Mouse (Mus musculus) hindbrain, embryonic 13.5 days (tissue): Measurements from ENCODE around the gene Enpp5. TPM values are rescaled to one million over a fixed set of nuclear protein-coding genes. Genes with fewer than 3 reads are reported as not detected.
A peak's percentile ranks its signal among the peaks of the same experiment; 100 is the strongest.

Experiments used
- ATAC-seq: fragments of 200-750 bp; cut with Nextera tagmentation; 2 replicates; pipeline ENCODE4 v1.8.0; 2017; ENCODE audit warnings: moderate TSS enrichment; ENCODE audit not compliant: low FRiP score
- H3K27ac ChIP-seq: fragments of 300-500 bp; sonication (generic); 2 replicates; pipeline ENCODE4 v1.5.1; 2015; ENCODE audit warnings: inconsistent platforms, mild to moderate bottlenecking, moderate library complexity
- H3K27me3 ChIP-seq: fragments of 300-500 bp; sonication (generic); 2 replicates; pipeline ENCODE4 v1.6.1; 2015; ENCODE audit warnings: mild to moderate bottlenecking, inconsistent platforms
- H3K36me3 ChIP-seq: fragments of 300-500 bp; sonication (generic); 2 replicates; pipeline ENCODE4 v1.6.1; 2015; ENCODE audit warnings: mild to moderate bottlenecking, inconsistent platforms
- H3K4me1 ChIP-seq: fragments of 300-500 bp; sonication (generic); replicated peaks from 2 replicates; pipeline ENCODE4 v1.6.1; 2015; ENCODE audit warnings: inconsistent platforms
- H3K4me2 ChIP-seq: fragments of 300-500 bp; sonication (generic); 2 replicates; pipeline ENCODE4 v1.6.1; 2015; ENCODE audit warnings: inconsistent platforms, mild to moderate bottlenecking, moderate library complexity
- H3K4me3 ChIP-seq: fragments of 300-500 bp; sonication (generic); 2 replicates; pipeline ENCODE4 v1.5.1; 2015; ENCODE audit warnings: mild to moderate bottlenecking, inconsistent platforms
- H3K9ac ChIP-seq: fragments of 300-500 bp; sonication (generic); 2 replicates; pipeline ENCODE4 v1.6.1; 2015; ENCODE audit warnings: mild to moderate bottlenecking, inconsistent platforms
- H3K9me3 ChIP-seq: fragments of 300-500 bp; sonication (generic); 2 replicates; pipeline ENCODE4 v1.6.1; 2016; ENCODE audit warnings: inconsistent platforms
- WGBS: fragments of 180-500 bp; shearing (Covaris S2); methylation state at CpG from one replicate; pipeline ENCODE4 v1.1.7; 2015; 5-methylcytosine and 5-hydroxymethylcytosine counted together
- polyA plus RNA-seq: library from polyadenylated mRNA; unstranded; fragments of >200 nt; fragmentation: Nextera tagmentation; extraction: Ambion mirVana; gene quantifications from 2 replicates; pipeline ENCODE4 v1.2.1, GENCODE M21; 2015

Gene Enpp5
- polyA plus RNA-seq, 1 experiment from 2014 or later: 79.3 TPM

DNA sequence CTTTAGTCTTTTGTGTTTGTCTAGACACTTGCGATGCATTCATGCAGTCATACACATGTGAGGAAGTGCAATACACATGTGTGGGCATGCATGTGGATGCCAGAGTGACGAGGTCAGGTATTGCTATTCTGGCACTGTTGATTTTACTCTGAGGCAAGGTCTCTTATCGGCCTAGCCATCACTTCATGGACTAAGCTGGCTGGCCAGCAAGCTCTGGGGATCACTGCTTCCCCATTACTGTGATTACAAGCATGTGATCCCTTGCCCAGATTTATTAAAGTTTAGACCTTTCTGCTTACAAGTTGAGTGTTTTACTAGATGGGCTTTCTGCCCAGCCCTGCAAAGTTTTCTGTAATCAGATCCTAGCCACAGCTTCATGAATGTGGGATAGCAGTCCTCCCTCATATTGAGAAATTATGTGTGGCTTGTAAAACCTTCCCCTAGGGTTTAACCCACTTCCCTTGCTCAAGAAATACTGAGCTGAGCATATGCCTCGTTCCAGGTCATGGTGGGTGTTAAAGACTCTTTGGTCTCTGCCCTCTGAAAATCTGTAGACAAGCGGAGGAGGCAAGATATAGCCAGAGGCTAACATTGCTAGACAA, 17.2 kb upstream of the Enpp5 start:
- H3K9me3 ChIP-seq: no peaks in the 10 kb centered on the region
- no peaks in the 10 kb centered on the region for H3K36me3 ChIP-seq
- no peak overlapping the region for H3K9ac ChIP-seq
- H3K27me3 ChIP-seq: no peaks in the 10 kb centered on the region
- no peak overlapping the region for H3K4me2 ChIP-seq
- no peak overlapping the region for H3K27ac ChIP-seq
- H3K4me3 ChIP-seq: no peak overlapping the region
- no peaks in the 10 kb centered on the region for H3K4me1 ChIP-seq
- 83% methylated on average over 5 of the region's 5 CpGs for WGBS
- ATAC-seq: no peak

- Histone ChIP-seq H3K36me3 (no peaks in the 10 kb centered on the region), H3K9ac (no peak overlapping the region), H3K27me3 (no peaks in the 10 kb centered on the region), H3K9me3 (no peaks in the 10 kb centered on the region), H3K4me3 (no peak overlapping the region), H3K27ac (no peak overlapping the region), H3K4me1 (no peaks in the 10 kb centered on the region), H3K4me2 (no peak overlapping the region)
- no peak for ATAC-seq
- WGBS: 83% methylated on average over 6 of the region's 6 CpGs
These were observed 9.7 kb upstream of the Enpp5 start for GRCm38 (mm10) chr17:44068876-44069275.

DNA sequence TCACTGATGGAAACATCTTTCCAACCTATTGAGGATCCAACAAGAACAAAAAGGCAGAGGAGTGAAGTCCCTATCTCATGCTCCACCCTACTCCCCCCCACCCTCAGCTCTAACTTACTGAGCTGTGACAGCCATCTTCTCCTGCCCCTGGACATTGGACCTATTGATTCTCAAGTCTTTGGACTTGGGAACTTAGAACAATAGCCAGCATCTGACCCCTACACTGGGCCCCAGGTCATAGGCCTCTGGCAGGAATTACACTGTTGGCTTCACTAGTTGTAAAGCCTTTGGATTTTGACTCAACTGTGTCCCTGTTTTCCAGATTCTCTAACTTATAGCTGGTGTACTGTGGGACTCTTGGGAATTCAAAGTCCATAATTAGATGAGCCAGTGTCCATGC, 6.9 kb upstream of the Enpp5 start:
- no peak overlapping the region for H3K4me3 ChIP-seq
- H3K27me3 ChIP-seq: no peaks in the 10 kb centered on the region
- no peaks in the 10 kb centered on the region for H3K9me3 ChIP-seq
- no peak overlapping the region for H3K4me2 ChIP-seq
- H3K27ac ChIP-seq: no peak overlapping the region
- H3K4me1 ChIP-seq: no peaks in the 10 kb centered on the region
- H3K36me3 ChIP-seq: no peaks in the 10 kb centered on the region
- ATAC-seq: no peak
- H3K9ac ChIP-seq: no peak overlapping the region

DNA sequence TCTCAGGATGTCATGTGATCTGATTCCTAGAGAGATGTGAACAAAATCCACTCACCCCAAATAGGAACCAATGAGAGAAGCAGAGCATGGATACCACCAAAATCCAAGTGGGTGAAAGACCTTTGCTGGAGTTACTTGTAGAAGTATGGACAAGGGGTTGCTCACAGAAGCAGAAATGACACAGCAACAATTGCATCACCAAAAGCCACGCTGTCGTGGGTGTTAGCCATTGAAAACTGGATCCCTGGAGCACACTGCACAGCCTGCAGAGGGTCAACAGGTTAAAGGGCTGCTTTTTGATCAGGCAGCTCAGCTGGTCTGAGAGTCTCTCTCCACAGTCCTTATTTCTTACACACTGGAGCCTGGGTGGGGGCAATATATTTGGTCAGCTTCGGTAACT, 3.0 kb upstream of the Enpp5 start:
- ATAC-seq: no peak
- 68% methylated on average over 3 of the region's 3 CpGs for WGBS
- H3K4me1 ChIP-seq: peaks cover 10% of the 10 kb centered on the region
- H3K36me3 ChIP-seq: peaks cover 3% of the 10 kb centered on the region
- no peaks in the 10 kb centered on the region for H3K9me3 ChIP-seq
- H3K4me2 ChIP-seq: no peak overlapping the region
- no peak overlapping the region for H3K27ac ChIP-seq
- no peak overlapping the region for H3K9ac ChIP-seq
- H3K4me3 ChIP-seq: no peak overlapping the region
- H3K27me3 ChIP-seq: no peaks in the 10 kb centered on the region

DNA sequence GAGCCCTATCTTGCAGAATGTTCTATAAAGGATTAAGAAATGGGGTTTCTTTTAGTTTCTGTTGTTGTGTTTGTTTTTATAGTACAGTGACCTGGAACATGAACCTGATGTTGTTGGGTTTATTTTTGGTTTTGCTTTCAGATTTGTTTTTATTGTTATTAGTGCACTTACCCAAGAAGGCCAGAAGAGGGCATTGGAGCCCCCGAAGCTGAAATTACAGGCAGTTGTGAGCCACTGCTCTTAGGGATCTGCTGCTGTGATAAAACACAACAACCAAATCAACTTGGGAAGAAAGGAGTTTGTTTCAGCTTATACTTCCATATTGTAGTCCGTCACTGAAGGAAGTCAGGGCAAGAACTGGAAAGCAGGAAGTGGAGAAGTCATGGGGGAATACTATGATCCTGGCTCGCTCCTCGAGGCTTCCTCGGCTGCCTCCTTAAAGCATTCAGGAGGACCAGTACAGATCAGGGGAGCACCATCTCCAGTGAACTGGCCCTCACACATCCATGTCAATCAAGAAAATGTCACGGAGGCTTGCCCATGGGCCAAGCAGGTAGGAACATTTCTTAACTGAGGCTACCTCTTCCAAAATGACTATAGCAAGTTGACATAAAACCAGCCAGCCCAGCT, 2.4 kb upstream of the Enpp5 start:
- no peak overlapping the region for H3K4me2 ChIP-seq
- 54% methylated on average over 6 of the region's 6 CpGs for WGBS

DNA sequence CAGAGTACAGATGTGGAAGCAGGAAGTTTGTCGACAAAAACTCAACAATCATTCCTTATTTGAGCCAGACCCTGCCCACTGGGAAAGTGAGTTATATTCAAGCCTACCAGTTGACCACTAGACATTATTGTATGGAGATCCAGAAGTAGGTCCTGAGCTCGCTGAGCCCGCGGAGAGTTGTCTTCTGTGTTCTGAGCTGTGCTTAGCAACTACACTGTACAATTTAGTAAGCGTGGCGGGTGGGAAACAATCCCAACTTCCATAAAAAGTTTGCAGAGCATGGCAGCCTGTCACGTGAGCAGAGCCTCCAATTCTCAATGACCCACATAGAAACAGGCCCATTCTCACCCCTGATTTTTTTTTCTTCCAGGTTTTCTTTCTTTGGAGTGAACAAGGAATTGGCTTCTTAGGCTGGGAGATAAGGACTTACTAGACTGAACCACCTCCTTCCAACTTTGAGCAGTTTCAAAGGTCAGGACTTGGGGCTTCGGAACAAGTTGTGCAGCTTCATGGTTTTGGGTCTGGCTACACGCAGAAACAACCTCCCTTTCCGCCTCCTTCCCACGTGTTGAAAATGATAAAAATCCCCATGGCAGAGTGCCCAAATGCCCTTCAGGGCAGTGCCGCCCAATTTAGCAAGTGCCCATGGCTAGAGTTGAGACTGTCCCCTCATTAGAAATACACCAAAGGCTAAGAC, 1.3 kb upstream of the Enpp5 start:
- Histone ChIP-seq H3K4me3 (no peak overlapping the region), H3K4me2 (no peak overlapping the region), H3K27ac (no peak overlapping the region), H3K36me3 (peaks cover 20% of the 10 kb centered on the region), H3K9me3 (no peaks in the 10 kb centered on the region), H3K4me1 (peaks cover 24% of the 10 kb centered on the region), H3K27me3 (no peaks in the 10 kb centered on the region), H3K9ac (no peak overlapping the region)
- no peak for ATAC-seq
- 89% methylated on average over 12 of the region's 12 CpGs for WGBS

More for the DNA sequence above, 2.4 kb upstream of the Enpp5 start:
- Histone ChIP-seq H3K9ac (no peak overlapping the region), H3K4me3 (no peak overlapping the region), H3K27ac (no peak overlapping the region), H3K36me3 (peaks cover 9% of the 10 kb centered on the region), H3K27me3 (no peaks in the 10 kb centered on the region), H3K4me1 (peaks cover 12% of the 10 kb centered on the region), H3K9me3 (no peaks in the 10 kb centered on the region)
- no peak for ATAC-seq

- Histone ChIP-seq H3K4me3 (no peak overlapping the region), H3K27me3 (no peaks in the 10 kb centered on the region), H3K36me3 (peaks cover 23% of the 10 kb centered on the region), H3K4me1 (peaks cover 28% of the 10 kb centered on the region), H3K9me3 (no peaks in the 10 kb centered on the region), H3K9ac (no peak overlapping the region), H3K4me2 (no peak overlapping the region), H3K27ac (no peak overlapping the region)
- WGBS: 72% methylated on average over 2 of the region's 2 CpGs
- ATAC-seq: no peak
These were observed 811 bp upstream of the Enpp5 start for GRCm38 (mm10) chr17:44077843-44078160.

- 94% methylated on average over 4 of the region's 4 CpGs for WGBS
- H3K4me3 ChIP-seq: no peak overlapping the region
- peaks cover 66% of the 10 kb centered on the region for H3K36me3 ChIP-seq
- peaks cover 28% of the 10 kb centered on the region for H3K4me1 ChIP-seq
- no peak overlapping the region for H3K9ac ChIP-seq
- H3K9me3 ChIP-seq: no peaks in the 10 kb centered on the region
- H3K4me2 ChIP-seq: 0 out of 2 replicates have a peak overlapping the region, but pooled peaks have one; percentile 31
- no peak for ATAC-seq
- no peaks in the 10 kb centered on the region for H3K27me3 ChIP-seq
- H3K27ac ChIP-seq: no peak overlapping the region
These were observed 4.5 kb downstream of the Enpp5 start for GRCm38 (mm10) chr17:44083156-44083555.

DNA sequence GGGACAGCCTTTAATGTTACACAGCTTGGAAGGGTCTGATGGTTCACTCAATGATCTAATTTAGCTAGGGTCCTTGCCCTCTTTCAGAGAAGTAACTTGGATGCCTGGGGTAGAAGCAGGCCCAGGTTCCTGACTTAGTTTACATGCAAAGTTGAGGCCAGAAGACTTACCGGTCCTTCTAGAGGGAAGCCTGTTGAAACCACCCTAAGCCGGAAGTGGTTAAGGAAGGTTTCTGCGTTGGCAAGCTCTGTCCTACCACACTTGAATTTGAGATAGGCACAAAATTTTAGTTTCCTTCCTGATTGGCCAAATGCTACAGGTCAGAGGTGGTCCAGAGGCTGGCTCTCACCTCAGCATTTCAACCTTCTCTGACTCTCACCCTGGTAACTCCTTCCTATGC, 9.6 kb downstream of the Enpp5 start:
- no peak overlapping the region for H3K9ac ChIP-seq
- no peaks in the 10 kb centered on the region for H3K9me3 ChIP-seq
- H3K4me2 ChIP-seq: no peak overlapping the region
- no peaks in the 10 kb centered on the region for H3K4me1 ChIP-seq
- H3K4me3 ChIP-seq: no peak overlapping the region
- no peak for ATAC-seq
- H3K27ac ChIP-seq: no peak overlapping the region
- 92% methylated on average over 3 of the region's 3 CpGs for WGBS
- H3K36me3 ChIP-seq: peaks cover 54% of the 10 kb centered on the region
- no peaks in the 10 kb centered on the region for H3K27me3 ChIP-seq

GRCm38 (mm10) chr17:44090916-44091315, 12.3 kb downstream of the Enpp5 start:
- no peak for ATAC-seq
- H3K27me3 ChIP-seq: no peaks in the 10 kb centered on the region
- WGBS: 76% methylated on average over 2 of the region's 2 CpGs

DNA sequence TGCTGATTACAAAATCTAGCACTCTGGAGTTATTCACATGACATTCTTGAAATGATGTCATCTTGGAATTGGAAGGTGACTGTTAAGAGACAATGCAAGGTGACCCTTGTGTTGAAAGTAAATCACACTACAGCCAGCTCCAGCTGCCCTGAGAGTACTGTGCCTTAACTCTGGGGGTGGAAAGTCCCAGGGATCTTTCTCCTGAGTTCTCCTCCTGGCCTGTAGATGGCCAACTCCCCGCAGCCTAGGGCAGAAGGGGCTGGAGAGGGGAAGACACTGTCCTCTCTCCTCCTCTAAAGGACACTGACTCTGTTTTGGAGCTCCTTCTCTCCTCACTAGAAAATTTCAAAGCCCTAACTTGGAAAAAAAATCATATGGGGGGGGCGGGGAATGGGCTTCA, 12.9 kb downstream of the Enpp5 start:
- Histone ChIP-seq H3K4me3 (no peak overlapping the region), H3K27me3 (no peaks in the 10 kb centered on the region), H3K9ac (no peak overlapping the region), H3K36me3 (peaks cover 21% of the 10 kb centered on the region), H3K27ac (no peak overlapping the region), H3K4me1 (no peaks in the 10 kb centered on the region), H3K9me3 (no peaks in the 10 kb centered on the region), H3K4me2 (no peak overlapping the region)
- ATAC-seq: no peak
- 43% methylated on average over 2 of the region's 2 CpGs for WGBS

More at GRCm38 (mm10) chr17:44090916-44091315, 12.3 kb downstream of the Enpp5 start:
- no peaks in the 10 kb centered on the region for H3K4me1 ChIP-seq
- H3K27ac ChIP-seq: no peak overlapping the region
- no peak overlapping the region for H3K4me3 ChIP-seq
- H3K9me3 ChIP-seq: no peaks in the 10 kb centered on the region
- no peak overlapping the region for H3K4me2 ChIP-seq
- H3K9ac ChIP-seq: no peak overlapping the region
- H3K36me3 ChIP-seq: peaks cover 27% of the 10 kb centered on the region

- ATAC-seq: no peak
- 79% methylated on average over 4 of the region's 4 CpGs for WGBS
- Histone ChIP-seq H3K9ac (no peak overlapping the region), H3K27me3 (no peaks in the 10 kb centered on the region; the same call in 1 of the 2 replicates), H3K4me1 (peaks cover 8% of the 10 kb centered on the region), H3K4me3 (no peak overlapping the region), H3K9me3 (no peaks in the 10 kb centered on the region), H3K36me3 (peaks cover 5% of the 10 kb centered on the region; the same call in 1 of the 2 replicates), H3K4me2 (no peak overlapping the region), H3K27ac (no peak overlapping the region)
These were observed 21.9 kb downstream of the Enpp5 start for GRCm38 (mm10) chr17:44100486-44100885.

DNA sequence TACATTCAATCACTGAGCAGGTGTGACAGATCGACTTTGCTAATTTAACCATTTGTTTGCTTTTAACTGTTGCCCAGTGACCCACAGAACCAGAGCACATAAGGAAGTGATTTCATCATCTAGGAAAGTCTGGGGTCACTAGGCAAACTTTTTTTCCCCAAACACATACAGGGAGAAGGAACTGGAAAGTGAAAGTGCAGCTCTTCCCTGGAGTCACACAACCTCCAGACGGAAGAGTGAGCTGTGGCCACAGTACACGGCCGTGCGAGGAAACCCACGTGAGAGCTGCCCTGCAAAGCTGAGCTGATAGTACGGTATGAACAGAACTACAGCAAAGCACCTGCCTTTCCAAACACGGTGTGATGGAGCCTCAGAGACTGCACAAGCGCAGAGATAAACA, 22.3 kb downstream of the Enpp5 start:
- H3K4me1 ChIP-seq: peaks cover 8% of the 10 kb centered on the region
- H3K9me3 ChIP-seq: no peaks in the 10 kb centered on the region
- no peak overlapping the region for H3K27ac ChIP-seq
- WGBS: 81% methylated on average over 9 of the region's 9 CpGs
- no peak for ATAC-seq
- H3K36me3 ChIP-seq: peaks cover 5% of the 10 kb centered on the region; the same call in 1 of the 2 replicates
- no peak overlapping the region for H3K4me3 ChIP-seq
- no peaks in the 10 kb centered on the region; the same call in 1 of the 2 replicates for H3K27me3 ChIP-seq
- H3K9ac ChIP-seq: no peak overlapping the region
- H3K4me2 ChIP-seq: no peak overlapping the region
